Mouse (Mus musculus): ENCODE results near the gene 2210016L21Rik. TPM values are rescaled to one million over a fixed set of nuclear protein-coding genes. Genes with fewer than 3 reads are reported as not detected.

The 2210016L21Rik gene
- 97.8 and 102 TPM in 2 replicates for polyA plus RNA-seq (2012; rRNA removed)

GRCm38 (mm10) chr5:114942074-114942765 is at the start of gene 2210016L21Rik:
TSS of gene 2210016L21Rik (plus strand) at chr5:114942158.

GRCm38 (mm10) chr5:114896688-114897373 is 45.1 kb upstream of the 2210016L21Rik start, which contains the start of gene Oasl2:
TSS of gene Oasl2 (plus strand) at chr5:114896936.

GRCm38 (mm10) chr5:114922998-114923473 is 18.9 kb upstream of the 2210016L21Rik start, which contains the start of gene Oasl1:
TSS of gene Oasl1 (plus strand) at chr5:114923240.

GRCm38 (mm10) chr5:114970824-114971227 is 28.9 kb downstream of the 2210016L21Rik start, which contains the start of gene Hnf1a:
TSS of gene Hnf1a (minus strand) at chr5:114971094.

Other genes with a start within 250 kb of the 2210016L21Rik start
- 23.3 and 23.6 TPM in 2 replicates for gene Tchp, start 234.4 kb upstream of the 2210016L21Rik start, polyA plus RNA-seq (2012; rRNA removed)
- 41.3 and 44.4 TPM in 2 replicates for gene Ankrd13a, start 167.5 kb upstream of the 2210016L21Rik start, polyA plus RNA-seq (2012; rRNA removed)
- 50.3 and 50.9 TPM in 2 replicates for gene Git2, start 166.6 kb upstream of the 2210016L21Rik start, polyA plus RNA-seq (2012; rRNA removed)
- 248 and 254 TPM in 2 replicates for gene 1500011B03Rik, start 118.7 kb upstream of the 2210016L21Rik start, polyA plus RNA-seq (2012; rRNA removed)
- not detected in 2 replicates for gene 4930519G04Rik, start 88.5 kb upstream of the 2210016L21Rik start, polyA plus RNA-seq (2012; rRNA removed)
- 2.7 and 3.0 TPM in 2 replicates for gene Gm9936, start 83.5 kb upstream of the 2210016L21Rik start, polyA plus RNA-seq (2012; rRNA removed)
- 5.6 and 7.2 TPM in 2 replicates for gene Oasl2, start 45.2 kb upstream of the 2210016L21Rik start, polyA plus RNA-seq (2012; rRNA removed)
- gene Oasl1, start 18.9 kb upstream of the 2210016L21Rik start, polyA plus RNA-seq (2012; rRNA removed): 0.32 and 0.71 TPM in 2 replicates
- not detected in 2 replicates for gene Hnf1a, start 28.9 kb downstream of the 2210016L21Rik start, polyA plus RNA-seq (2012; rRNA removed)
- gene Sppl3, start 69.0 kb downstream of the 2210016L21Rik start, polyA plus RNA-seq (2012; rRNA removed): 96.3 and 106 TPM in 2 replicates
- gene Gm10401, start 156.1 kb downstream of the 2210016L21Rik start, polyA plus RNA-seq (2012; rRNA removed): 0.21 and 0.31 TPM in 2 replicates
- gene Acads, start 177.2 kb downstream of the 2210016L21Rik start, polyA plus RNA-seq (2012; rRNA removed): 14.5 and 16.4 TPM in 2 replicates
- gene Unc119b, start 192.8 kb downstream of the 2210016L21Rik start, polyA plus RNA-seq (2012; rRNA removed): 35.1 and 37.4 TPM in 2 replicates
- gene Mlec, start 216.0 kb downstream of the 2210016L21Rik start, polyA plus RNA-seq (2012; rRNA removed): 61.9 and 66.2 TPM in 2 replicates